Mouse (Mus musculus) E14TG2a.4 (cell line): ENCODE measurements around the gene Six4.

ENCODE experiments used
- CTCF ChIP-seq: conservative IDR thresholded peaks from 2 replicates; pipeline ENCODE4 v1.5.1; 2014; ENCODE audit warnings: low read length
- POU5F1 ChIP-seq: IDR thresholded peaks from 2 replicates; pipeline ENCODE4 v1.6.1; 2014; ENCODE audit warnings: low read length, borderline replicate concordance

DNA sequence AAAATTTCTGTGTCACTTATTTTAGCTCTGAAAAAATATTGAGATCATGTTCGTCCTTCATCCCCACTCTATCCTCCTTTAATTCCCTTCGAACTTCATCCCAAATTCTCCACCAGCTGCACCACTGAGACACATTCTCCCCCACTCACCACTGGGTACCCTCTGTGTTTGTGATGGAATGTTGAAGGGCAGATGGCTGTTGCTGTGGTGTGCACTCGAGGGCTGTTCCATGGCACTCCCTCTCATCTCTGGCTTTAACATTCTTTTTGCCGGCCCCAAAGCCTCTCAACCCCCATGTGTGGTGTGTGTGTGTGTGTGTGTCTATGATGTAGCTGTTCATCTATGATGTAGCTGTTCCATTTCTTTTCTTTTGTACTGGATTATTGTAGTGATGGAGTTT lies 12.0 kb upstream of the Six4 start:
- TF ChIP-seq CTCF (no peak), POU5F1 (no peak)
